Mouse (Mus musculus) MEL (cell line): Measurements from ENCODE around the gene Bbof1. TPM values are rescaled to one million over a fixed set of nuclear protein-coding genes. Genes with fewer than 3 reads are reported as not detected.

Experiments
- DNase-seq: peaks from one replicate; pipeline ENCODE4 v3.0.0; 2011; ENCODE audit warnings: low read depth, low spot score
- H3K27ac ChIP-seq: 2 replicates; pipeline ENCODE4 v1.5.1; 2012; ENCODE audit warnings: low read depth, mild to moderate bottlenecking, control low read depth, low read length, moderate library complexity; ENCODE audit not compliant: control insufficient read depth
- H3K27me3 ChIP-seq, 2 experiments: fragments of 150-350 bp in 1 of 2; sonication (generic) in 1 of 2; 2 replicates each; pipeline ENCODE4 v1.6.1; 2012; ENCODE audit warnings: low read length in 2 of 2, mild to moderate bottlenecking in 2 of 2, improper control_type of control experiment in 1 of 2, moderate library complexity in 1 of 2; ENCODE audit not compliant: insufficient read depth in 2 of 2, control insufficient read depth in 1 of 2
- H3K36me3 ChIP-seq, 2 experiments: 2 replicates each; pipeline ENCODE4 v1.6.1; 2012 to 2014; ENCODE audit warnings: low read length in 2 of 2, improper control_type of control experiment in 1 of 2, inconsistent platforms in 1 of 2, mild to moderate bottlenecking in 1 of 2; ENCODE audit not compliant: insufficient read depth in 2 of 2, control insufficient read depth in 1 of 2
- H3K4me1 ChIP-seq, 2 experiments: fragments of 150-350 bp in 1 of 2; sonication (generic) in 1 of 2; 2 replicates each; pipeline ENCODE4 v1.6.1; 2012; ENCODE audit warnings: low read length in 2 of 2, improper control_type of control experiment in 1 of 2, mild to moderate bottlenecking in 1 of 2; ENCODE audit not compliant: insufficient read depth in 2 of 2, control insufficient read depth in 1 of 2
- H3K4me3 ChIP-seq, 2 experiments: fragments of 150-350 bp in 1 of 2; sonication (generic) in 1 of 2; 2 replicates each; pipeline ENCODE4 v1.5.1; 2012; ENCODE audit warnings: low read depth in 2 of 2, low read length in 2 of 2, mild to moderate bottlenecking in 2 of 2, moderate library complexity in 2 of 2, control low read depth in 1 of 2, improper control_type of control experiment in 1 of 2; ENCODE audit not compliant: control insufficient read depth in 1 of 2, insufficient read depth in 1 of 2
- H3K79me2 ChIP-seq: 2 replicates; pipeline ENCODE4 v1.6.1; 2012; ENCODE audit warnings: mild to moderate bottlenecking, low read length, moderate library complexity; ENCODE audit not compliant: control insufficient read depth, poor library complexity, insufficient read depth
- H3K9ac ChIP-seq: 2 replicates; pipeline ENCODE4 v1.6.1; 2012; ENCODE audit warnings: low read depth, mild to moderate bottlenecking, control low read depth, low read length, moderate library complexity; ENCODE audit not compliant: control insufficient read depth, poor library complexity, severe bottlenecking
- H3K9me3 ChIP-seq: fragments of 150-350 bp; sonication (generic); replicated peaks from 2 replicates; pipeline ENCODE4 v1.6.1; 2012; ENCODE audit warnings: mild to moderate bottlenecking, low read length, improper control_type of control experiment, moderate library complexity; ENCODE audit not compliant: insufficient read depth
- BHLHE40 ChIP-seq: IDR thresholded peaks from 2 replicates; pipeline ENCODE4 v1.6.1; 2012; ENCODE audit warnings: low read depth, mild to moderate bottlenecking, inconsistent platforms, low read length, improper control_type of control experiment, borderline replicate concordance
- CHD1 ChIP-seq: IDR thresholded peaks from 2 replicates; pipeline ENCODE4 v1.6.1; 2012; ENCODE audit warnings: low read depth, mild to moderate bottlenecking, inconsistent platforms, low read length, improper control_type of control experiment
- CHD2 ChIP-seq: IDR thresholded peaks from 2 replicates; pipeline ENCODE4 v1.6.1; 2011; ENCODE audit warnings: low read length, improper control_type of control experiment
- E2F4 ChIP-seq: IDR thresholded peaks from 2 replicates; pipeline ENCODE4 v1.6.1; 2011; ENCODE audit warnings: low read depth, low read length, improper control_type of control experiment, borderline replicate concordance
- ELF1 ChIP-seq: IDR thresholded peaks from 2 replicates; pipeline ENCODE4 v1.6.1; 2014; ENCODE audit warnings: low read depth, mild to moderate bottlenecking, inconsistent platforms, low read length, improper control_type of control experiment, moderate library complexity
- EP300 ChIP-seq, 2 experiments: IDR thresholded peaks; 2 replicates each; pipeline ENCODE4 v1.6.1; 2011; ENCODE audit warnings: improper control_type of control experiment in 2 of 2, low read length in 2 of 2, low read depth in 1 of 2, mild to moderate bottlenecking in 1 of 2
- ETS1 ChIP-seq: IDR thresholded peaks from 2 replicates; pipeline ENCODE4 v1.6.1; 2012; ENCODE audit warnings: low read depth, mild to moderate bottlenecking, inconsistent platforms, low read length, improper control_type of control experiment, moderate library complexity
- GABPA ChIP-seq: IDR thresholded peaks from 2 replicates; pipeline ENCODE4 v1.6.1; 2012; ENCODE audit warnings: low read depth, mild to moderate bottlenecking, inconsistent platforms, low read length, improper control_type of control experiment, moderate library complexity
- MAX ChIP-seq: IDR thresholded peaks from 2 replicates; pipeline ENCODE4 v1.6.1; 2011; ENCODE audit warnings: low read length, improper control_type of control experiment
- MAZ ChIP-seq: IDR thresholded peaks from 2 replicates; pipeline ENCODE4 v1.6.1; 2012; ENCODE audit warnings: low read depth, mild to moderate bottlenecking, inconsistent platforms, low read length, improper control_type of control experiment
- MEF2A ChIP-seq: IDR thresholded peaks from 2 replicates; pipeline ENCODE4 v1.6.1; 2014; ENCODE audit warnings: low read depth, mild to moderate bottlenecking, inconsistent platforms, low read length, improper control_type of control experiment; ENCODE audit not compliant: poor library complexity, insufficient replicate concordance, severe bottlenecking; ENCODE audit errors: extremely low read depth
- MXI1 ChIP-seq: IDR thresholded peaks from 2 replicates; pipeline ENCODE4 v1.6.1; 2011; ENCODE audit warnings: mild to moderate bottlenecking, low read depth, low read length, improper control_type of control experiment
- MYB ChIP-seq: IDR thresholded peaks from 2 replicates; pipeline ENCODE4 v1.6.1; 2011; ENCODE audit warnings: mild to moderate bottlenecking, low read depth, low read length, improper control_type of control experiment
- NRF1 ChIP-seq: IDR thresholded peaks from 2 replicates; pipeline ENCODE4 v1.6.1; 2014; ENCODE audit warnings: low read depth, mild to moderate bottlenecking, inconsistent platforms, low read length, improper control_type of control experiment, moderate library complexity; ENCODE audit not compliant: poor library complexity, insufficient read depth, severe bottlenecking
- RCOR1 ChIP-seq: IDR thresholded peaks from 2 replicates; pipeline ENCODE4 v1.6.1; 2012; ENCODE audit warnings: low read depth, mild to moderate bottlenecking, inconsistent platforms, low read length, improper control_type of control experiment
- SIN3A ChIP-seq: IDR thresholded peaks from 2 replicates; pipeline ENCODE4 v1.6.1; 2012; ENCODE audit warnings: low read length, improper control_type of control experiment, inconsistent platforms
- SMC3 ChIP-seq: IDR thresholded peaks from 2 replicates; pipeline ENCODE4 v1.6.1; 2011; ENCODE audit warnings: low read depth, low read length, improper control_type of control experiment
- TBP ChIP-seq: IDR thresholded peaks from 2 replicates; pipeline ENCODE4 v1.8.0; 2011; ENCODE audit warnings: low read depth, low read length, improper control_type of control experiment
- ZC3H11A ChIP-seq: IDR thresholded peaks from 2 replicates; pipeline ENCODE4 v1.6.1; 2012; ENCODE audit warnings: low read depth, mild to moderate bottlenecking, inconsistent platforms, low read length, improper control_type of control experiment
- ZMIZ1 ChIP-seq: IDR thresholded peaks from 2 replicates; pipeline ENCODE4 v1.6.1; 2012; ENCODE audit warnings: low read depth, mild to moderate bottlenecking, inconsistent platforms, low read length, improper control_type of control experiment, moderate library complexity
- ZNF384 ChIP-seq: IDR thresholded peaks from 2 replicates; pipeline ENCODE4 v1.6.1; 2012; ENCODE audit warnings: low read depth, mild to moderate bottlenecking, inconsistent platforms, low read length, improper control_type of control experiment
- polyA plus RNA-seq, 2 experiments: library from polyadenylated mRNA; stranded (reverse) in 1 of 2; unstranded in 1 of 2; fragments of >175 nt in 1 of 2; fragments of >200 nt in 1 of 2; gene quantifications; 2 replicates each; pipeline versions ENCODE4 v1.2.1 to v1.2.4; 2012; ENCODE audit warnings: low replicate concordance in 2 of 2, low read depth in 1 of 2; ENCODE audit not compliant: insufficient read length in 2 of 2, insufficient read depth in 1 of 2, missing spikeins in 1 of 2
- total RNA-seq: library from RNA; depleted of rRNA; stranded (reverse); fragments of 300-350 nt; gene quantifications from 2 replicates; pipeline ENCODE4 v1.2.3, GENCODE M21; 2012

Gene Bbof1
- total and polyA plus RNA-seq, 3 experiments = 0.81 to 1.3 TPM; not detected in 1

- H3K9me3 ChIP-seq = no peaks in the 10 kb centered on the region
- no peaks in the 10 kb centered on the region for H3K27me3 ChIP-seq
- peaks cover 0 to 8% of the 10 kb centered on the region in 2 experiments; a peak in 3 of 4 replicates for H3K4me1 ChIP-seq
- H3K27ac ChIP-seq = no peak overlapping the region
- peak; percentile 64 for DNase-seq
- H3K79me2 ChIP-seq = no peaks in the 10 kb centered on the region
- H3K36me3 ChIP-seq = peaks cover 0 to 10% of the 10 kb centered on the region in 2 experiments; a peak in 2 of 4 replicates
- H3K4me3 ChIP-seq = no peak overlapping the region
- TF ChIP-seq EP300 (IDR thresholded peaks at IDR 0.05; ENCODE audit: low read depth in 1 of 2, low read length in 2 of 2) = no peak
- 0 out of 2 replicates have a peak, but pooled peaks have one; percentile 19 for TF ChIP-seq ETS1
- TF ChIP-seq NRF1 = no peak
- TF ChIP-seq MEF2A = no peak
- no peak for TF ChIP-seq MAX
- TF ChIP-seq, all 39 proteins: peak for 1
- no peak overlapping the region for H3K9ac ChIP-seq
Observed at GRCm38 (mm10) chr12:84384644-84385081, 24.2 kb upstream of the Bbof1 start.

DNA sequence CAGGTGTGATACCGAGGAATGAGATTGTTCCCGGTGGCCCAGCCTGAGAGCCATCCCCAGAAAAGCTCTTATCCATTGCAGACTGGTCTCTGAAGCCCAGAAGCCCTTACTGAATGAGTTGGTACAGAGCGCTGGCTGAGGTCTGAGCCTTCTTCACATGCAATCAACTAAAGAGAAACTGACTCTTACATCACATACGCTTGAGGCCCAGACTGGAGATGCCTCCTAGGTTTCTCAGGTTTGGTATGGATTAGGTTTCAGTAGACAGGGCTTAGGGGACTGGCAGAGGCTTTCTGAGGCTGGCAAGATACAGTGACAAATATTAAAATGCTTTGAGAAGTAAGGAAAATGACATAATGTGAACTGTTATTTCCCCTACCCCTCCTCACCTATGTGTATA lies 23.5 kb upstream of the Bbof1 start:
- Histone ChIP-seq H3K9me3 (no peaks in the 10 kb centered on the region), H3K4me1 (peaks cover 0 to 8% of the 10 kb centered on the region in 2 experiments; a peak in 3 of 4 replicates), H3K79me2 (no peaks in the 10 kb centered on the region), H3K9ac (no peak overlapping the region), H3K27ac (no peak overlapping the region), H3K4me3 (no peak overlapping the region), H3K27me3 (no peaks in the 10 kb centered on the region), H3K36me3 (peaks cover 0 to 10% of the 10 kb centered on the region in 2 experiments; a peak in 2 of 4 replicates)
- no peak for TF ChIP-seq BHLHE40
- no peak for TF ChIP-seq RCOR1
- DNase-seq = no peak

DNA sequence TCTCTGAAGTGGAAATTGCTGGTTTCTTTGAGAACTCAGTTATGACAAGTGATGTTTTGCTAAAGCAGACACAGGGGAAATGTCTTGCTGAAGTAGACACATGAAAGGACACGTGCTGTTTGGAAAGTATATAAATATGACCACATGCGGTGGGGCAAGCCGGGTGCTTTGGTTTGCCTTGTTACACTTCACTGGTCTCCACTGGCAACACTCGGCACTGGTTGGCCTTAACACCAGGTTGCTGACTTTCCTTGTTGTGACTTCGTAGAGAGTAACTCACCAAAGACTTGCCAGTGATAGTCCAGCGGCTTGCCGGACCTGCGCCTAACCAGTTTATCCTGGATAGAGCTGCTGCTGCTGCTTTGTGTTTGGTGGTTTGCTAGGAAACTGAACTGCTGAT lies 20.8 kb upstream of the Bbof1 start:
- DNase-seq = no peak
- Histone ChIP-seq H3K79me2 (no peaks in the 10 kb centered on the region), H3K4me3 (no peak overlapping the region), H3K9me3 (no peaks in the 10 kb centered on the region), H3K9ac (no peak overlapping the region), H3K27me3 (no peaks in the 10 kb centered on the region), H3K4me1 (peaks cover 0 to 8% of the 10 kb centered on the region in 2 experiments; a peak in 3 of 4 replicates), H3K36me3 (peaks cover 0 to 10% of the 10 kb centered on the region in 2 experiments; a peak in 2 of 4 replicates), H3K27ac (no peak overlapping the region)
- TF ChIP-seq ZC3H11A (no peak), E2F4 (no peak), CHD2 (no peak), ZMIZ1 (no peak), TBP (no peak), MYB (no peak), SIN3A (no peak), MXI1 (no peak), CHD1 (no peak), ETS1 (no peak), SMC3 (no peak), MAZ (no peak), GABPA (no peak), ELF1 (no peak), ZNF384 (no peak), RCOR1 (no peak)
